Mouse (Mus musculus) limb, embryonic 14.5 days (tissue): ENCODE measurements around the gene Plac1. TPM values are rescaled to one million over a fixed set of nuclear protein-coding genes. Genes with fewer than 3 reads are reported as not detected.
"Not testable (repeated sequence)": the region's sequence is repeated elsewhere in the genome, so short reads cannot be mapped to it uniquely, and the experiment has no call there.

ENCODE experiments used
- ATAC-seq: fragments of 200-750 bp; cut with Nextera tagmentation; 2 replicates; pipeline ENCODE4 v1.8.0; 2017; ENCODE audit warnings: low read depth, moderate number of reproducible peaks, moderate TSS enrichment; ENCODE audit not compliant: low FRiP score
- DNase-seq: peaks from one replicate; pipeline ENCODE4 v3.0.0-alpha.2; 2015; ENCODE audit warnings: low spot score
- H3K27ac ChIP-seq: fragments of 300-500 bp; sonication (generic); replicated peaks from 2 replicates; pipeline ENCODE4 v1.5.1; 2014; ENCODE audit warnings: low read depth, mild to moderate bottlenecking, low read length, moderate library complexity, mixed read lengths
- H3K27me3 ChIP-seq: fragments of 300-500 bp; sonication (generic); 2 replicates; pipeline ENCODE4 v1.6.1; 2014; ENCODE audit warnings: low read length, mixed read lengths; ENCODE audit not compliant: control insufficient read depth, insufficient read depth
- H3K36me3 ChIP-seq: fragments of 300-500 bp; sonication (generic); 2 replicates; pipeline ENCODE4 v1.6.1; 2014; ENCODE audit warnings: mild to moderate bottlenecking, low read length, moderate library complexity, mixed read lengths; ENCODE audit not compliant: control insufficient read depth, insufficient read depth
- H3K4me1 ChIP-seq: fragments of 300-500 bp; sonication (generic); 2 replicates; pipeline ENCODE4 v1.6.1; 2014; ENCODE audit warnings: antibody characterized with exemption, low read length, mixed read lengths; ENCODE audit not compliant: control insufficient read depth, insufficient read depth
- H3K4me2 ChIP-seq: fragments of 300-500 bp; sonication (generic); replicated peaks from 2 replicates; pipeline ENCODE4 v1.6.1; 2014; ENCODE audit warnings: low read depth, mild to moderate bottlenecking, low read length, moderate library complexity; ENCODE audit not compliant: severe bottlenecking
- H3K4me3 ChIP-seq: fragments of 300-500 bp; sonication (generic); replicated peaks from 2 replicates; pipeline ENCODE4 v1.5.1; 2014; ENCODE audit warnings: low read length
- H3K9ac ChIP-seq: fragments of 300-500 bp; sonication (generic); 2 replicates; pipeline ENCODE4 v1.6.1; 2014; ENCODE audit warnings: mild to moderate bottlenecking, low read depth, low read length, moderate library complexity; ENCODE audit not compliant: severe bottlenecking
- H3K9me3 ChIP-seq: fragments of 300-500 bp; sonication (generic); 2 replicates; pipeline ENCODE4 v1.6.1; 2016; ENCODE audit warnings: low read length; ENCODE audit not compliant: control insufficient read depth
- POLR2A ChIP-seq: fragments of 200-500 bp; IDR thresholded peaks from 2 replicates; pipeline ENCODE4 v1.8.0; 2012; ENCODE audit warnings: inconsistent platforms, mild to moderate bottlenecking, moderate library complexity, borderline replicate concordance; ENCODE audit not compliant: insufficient read depth, insufficient read length; ENCODE audit errors: extremely low read depth
- WGBS: fragments of 180-500 bp; shearing (Covaris S2); extraction: QIAGEN DNeasy Blood & Tissue Kit; methylation state at CpG from one replicate; pipeline ENCODE4 v1.1.7; 2014; 5-methylcytosine and 5-hydroxymethylcytosine counted together
- microRNA counts: library from miRNA; unstranded; fragments of <30 nt; microRNA quantifications from one replicate; lab custom pipeline; 2016
- microRNA-seq: library from miRNA; unstranded; fragments of <30 nt; microRNA quantifications from one replicate; pipeline ENCODE4, GENCODE M21; 2016
- polyA plus RNA-seq, 2 experiments: library from polyadenylated mRNA; depleted of rRNA in 1 of 2; stranded (reverse) in 1 of 2; unstranded in 1 of 2; fragments of >200 nt; fragmentation: Nextera tagmentation in 1 of 2; extraction: Ambion mirVana in 1 of 2; gene quantifications; 2 replicates each; pipeline versions ENCODE4 v1.2.1 to v1.2.3; 2012 to 2014

Gene Plac1
- polyA plus RNA-seq, 2 experiments, result 12.6 to 14.0 TPM

- DNase-seq, result no peak
- Histone ChIP-seq H3K36me3 (no peaks in the 10 kb centered on the region), H3K4me1 (no peaks in the 10 kb centered on the region)
These were observed 201.7 kb downstream of the Plac1 start for GRCm38 (mm10) chrX:53038194-53038593.

DNA sequence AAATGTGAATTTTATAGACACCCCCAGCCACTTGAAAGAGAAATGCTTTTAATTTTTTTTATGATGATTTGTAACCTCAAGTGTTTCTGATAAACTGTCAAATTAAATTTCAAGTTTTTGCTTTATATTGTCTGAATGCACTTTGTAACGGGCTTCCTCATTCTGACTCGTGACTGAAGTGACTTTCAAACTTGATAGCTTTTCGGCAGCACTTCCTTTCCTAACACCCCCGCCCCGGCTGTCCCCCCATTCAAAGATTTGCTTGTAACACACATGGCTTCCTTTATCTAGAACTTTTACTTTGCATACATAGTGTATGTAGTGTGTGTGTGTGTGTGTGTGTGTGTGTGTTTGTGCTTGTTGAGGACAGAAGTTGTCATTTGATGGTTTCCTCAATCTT, 210.4 kb downstream of the Plac1 start:
- 51% methylated on average over 5 of the region's 5 CpGs for WGBS
- no peaks in the 10 kb centered on the region for H3K4me1 ChIP-seq
- no peak overlapping the region for H3K4me3 ChIP-seq
- H3K36me3 ChIP-seq, result no peaks in the 10 kb centered on the region
- TF ChIP-seq POLR2A, result no peak
- no peak overlapping the region for H3K9ac ChIP-seq
- DNase-seq, result no peak
- no peaks in the 10 kb centered on the region for H3K27me3 ChIP-seq
- no peak overlapping the region for H3K4me2 ChIP-seq
- H3K9me3 ChIP-seq, result no peaks in the 10 kb centered on the region
- ATAC-seq, result no peak
- no peak overlapping the region for H3K27ac ChIP-seq

More at GRCm38 (mm10) chrX:53038194-53038593, 201.7 kb downstream of the Plac1 start:
- Histone ChIP-seq H3K27me3 (no peaks in the 10 kb centered on the region), H3K27ac (no peak overlapping the region), H3K9me3 (no peaks in the 10 kb centered on the region), H3K9ac (no peak overlapping the region), H3K4me2 (no peak overlapping the region), H3K4me3 (no peak overlapping the region)
- no peak for TF ChIP-seq POLR2A
- 83% methylated on average over 4 of the region's 4 CpGs for WGBS
- ATAC-seq, result no peak

DNA sequence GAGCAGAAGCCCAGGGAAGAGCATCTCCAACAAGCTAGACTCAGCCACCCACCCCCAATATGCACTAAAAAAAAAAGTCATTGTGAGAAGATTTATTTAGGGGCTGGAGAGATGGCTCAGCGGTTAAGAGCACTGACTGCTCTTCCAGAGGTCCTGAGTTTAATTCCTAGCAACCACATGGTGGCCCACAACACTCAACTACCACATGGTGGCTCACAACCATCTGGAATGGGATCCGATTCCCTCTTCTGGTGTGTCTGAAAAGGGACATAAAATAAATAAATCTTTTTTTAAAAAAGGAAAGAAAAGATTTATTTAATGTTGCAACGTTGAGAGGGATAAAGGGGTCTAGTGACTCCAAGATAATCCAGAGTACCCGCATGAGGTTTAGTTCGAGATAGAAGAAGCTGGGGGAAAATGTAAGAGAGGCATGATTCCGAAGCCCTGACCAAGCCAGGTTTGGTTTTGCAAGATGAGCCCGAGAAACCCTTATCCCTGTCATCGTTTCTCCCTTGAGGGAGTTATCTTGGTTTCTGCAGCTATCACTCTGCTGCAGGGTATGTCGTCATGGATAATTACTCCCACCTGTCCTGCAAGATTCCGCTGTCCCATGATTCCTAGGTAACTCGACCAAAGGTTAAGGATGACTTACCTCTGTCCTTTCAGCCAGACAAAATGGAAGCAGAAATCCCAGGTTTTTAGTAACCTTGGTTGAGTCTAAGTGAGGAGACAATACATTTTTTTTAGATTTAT, 214.3 kb downstream of the Plac1 start:
- WGBS, result 56% methylated on average over 11 of the region's 11 CpGs
- Histone ChIP-seq H3K4me1 (no peaks in the 10 kb centered on the region), H3K27me3 (no peaks in the 10 kb centered on the region), H3K9me3 (no peaks in the 10 kb centered on the region), H3K9ac (no peak overlapping the region), H3K27ac (no peak overlapping the region), H3K4me2 (no peak overlapping the region), H3K36me3 (no peaks in the 10 kb centered on the region), H3K4me3 (no peak overlapping the region)
- DNase-seq (no peak), ATAC-seq (no peak)
- no peak for TF ChIP-seq POLR2A

DNA sequence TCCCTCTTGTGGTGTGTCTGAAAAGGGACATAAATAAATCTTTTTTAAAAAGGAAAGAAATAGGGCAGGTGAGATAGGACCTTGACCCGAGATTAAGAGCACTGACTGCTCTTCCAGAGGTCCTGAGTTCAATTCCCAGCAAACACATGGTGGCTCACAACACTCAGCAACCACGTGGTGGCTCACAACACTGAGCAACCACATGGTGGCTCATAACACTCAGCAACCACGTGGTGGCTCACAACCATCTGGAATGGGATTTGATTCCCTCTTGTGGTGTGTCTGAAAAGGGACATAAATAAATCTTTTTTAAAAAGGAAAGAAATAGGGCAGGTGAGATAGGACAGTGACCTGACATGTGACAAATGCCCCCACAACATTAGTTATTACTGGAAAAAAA, 215.6 kb downstream of the Plac1 start:
- not testable (repeated sequence) for H3K4me2 ChIP-seq, H3K27me3 ChIP-seq, H3K9me3 ChIP-seq, H3K4me3 ChIP-seq, H3K27ac ChIP-seq, H3K4me1 ChIP-seq, H3K9ac ChIP-seq, H3K36me3 ChIP-seq
- DNase-seq (peak; percentile 35), ATAC-seq (peak; percentile 53; the same call in 1 of the 2 replicates)
- WGBS, result 28% methylated on average over 3 of the region's 3 CpGs

GRCm38 (mm10) chrX:53023021-53023420, 216.9 kb downstream of the Plac1 start:
- H3K4me3 ChIP-seq, result no peak overlapping the region
- no peak overlapping the region for H3K4me2 ChIP-seq
- no peaks in the 10 kb centered on the region for H3K9me3 ChIP-seq
- no peak for TF ChIP-seq POLR2A
- DNase-seq (no peak), ATAC-seq (no peak)
- H3K36me3 ChIP-seq, result no peaks in the 10 kb centered on the region
- WGBS, result 88% methylated on average over 2 of the region's 2 CpGs
- H3K9ac ChIP-seq, result no peak overlapping the region
- H3K27ac ChIP-seq, result no peak overlapping the region
- no peaks in the 10 kb centered on the region for H3K27me3 ChIP-seq
- no peaks in the 10 kb centered on the region for H3K4me1 ChIP-seq

MicroRNAs within 50 kb of the gene (microRNA counts, 519-probe panel; counts per million panel counts)
- microRNA mmu-miR-322 (lab: Ali Mortazavi, UCI) (4,573 counts per million, percentile 91 among the panel's probes with 10 or more counts), microRNA mmu-miR-351 (lab: Ali Mortazavi, UCI) (3,457 counts per million, percentile 68 among the panel's probes with 10 or more counts), microRNA mmu-miR-450a-3p (lab: Ali Mortazavi, UCI) (not detected), microRNA mmu-miR-450a-5p (lab: Ali Mortazavi, UCI) (4,369 counts per million, percentile 87 among the panel's probes with 10 or more counts), microRNA mmu-miR-450b-3p (lab: Ali Mortazavi, UCI) (2,808 counts per million, percentile 50 among the panel's probes with 10 or more counts), microRNA mmu-miR-450b-5p (lab: Ali Mortazavi, UCI) (2,006 counts per million, percentile 25 among the panel's probes with 10 or more counts), microRNA mmu-miR-503 (lab: Ali Mortazavi, UCI) (3,078 counts per million, percentile 58 among the panel's probes with 10 or more counts), microRNA mmu-miR-542-3p (lab: Ali Mortazavi, UCI) (2,648 counts per million, percentile 46 among the panel's probes with 10 or more counts), microRNA mmu-miR-542-5p (lab: Ali Mortazavi, UCI) (3,289 counts per million, percentile 63 among the panel's probes with 10 or more counts)

Small RNA genes within 50 kb of the gene (microRNA-seq; reads per million reads assigned to microRNA genes)
- gene Mir322, result 55,413 reads per million, percentile 99 among the genes with 10 or more reads in this experiment
- 8,508 reads per million, percentile 93 among the genes with 10 or more reads in this experiment for gene Mir351
- 57.7 reads per million, percentile 39 among the genes with 10 or more reads in this experiment for gene Mir450-1
- 32.7 reads per million, percentile 33 among the genes with 10 or more reads in this experiment for gene Mir450-2
- 439 reads per million, percentile 64 among the genes with 10 or more reads in this experiment for gene Mir450b
- 2,799 reads per million, percentile 83 among the genes with 10 or more reads in this experiment for gene Mir503
- 1,655 reads per million, percentile 77 among the genes with 10 or more reads in this experiment for gene Mir542

Other genes with a start within 250 kb of the Plac1 start
- 19.3 and 19.9 TPM in 2 replicates for gene Fam122b, start 29.7 kb upstream of the Plac1 start, polyA plus RNA-seq (2012; rRNA removed)
- gene Fam122b, start 29.7 kb upstream of the Plac1 start, polyA plus RNA-seq (2014; fragmentation: Nextera tagmentation; extraction: Ambion mirVana), result 15.3 and 15.9 TPM in 2 replicates
- gene Fam122c, start 33.3 kb upstream of the Plac1 start, polyA plus RNA-seq (2012; rRNA removed), result not detected in 2 replicates
- not detected in 2 replicates for gene Fam122c, start 33.3 kb upstream of the Plac1 start, polyA plus RNA-seq (2014; fragmentation: Nextera tagmentation; extraction: Ambion mirVana)
- gene Mospd1, start 130.4 kb upstream of the Plac1 start, polyA plus RNA-seq (2012; rRNA removed), result 15.4 and 19.2 TPM in 2 replicates
- gene Mospd1, start 130.4 kb upstream of the Plac1 start, polyA plus RNA-seq (2014; fragmentation: Nextera tagmentation; extraction: Ambion mirVana), result 54.7 and 56.4 TPM in 2 replicates
- gene Etd, start 194.8 kb upstream of the Plac1 start, polyA plus RNA-seq (2012; rRNA removed), result not detected in 2 replicates
- not detected in 2 replicates for gene Etd, start 194.8 kb upstream of the Plac1 start, polyA plus RNA-seq (2014; fragmentation: Nextera tagmentation; extraction: Ambion mirVana)